Mouse (Mus musculus): ENCODE data around the gene Ndufa9. TPM values are rescaled to one million over a fixed set of nuclear protein-coding genes. Genes with fewer than 3 reads are reported as not detected.

The Ndufa9 gene
- polyA plus RNA-seq, 1 experiment, result 65.5 TPM

DNA sequence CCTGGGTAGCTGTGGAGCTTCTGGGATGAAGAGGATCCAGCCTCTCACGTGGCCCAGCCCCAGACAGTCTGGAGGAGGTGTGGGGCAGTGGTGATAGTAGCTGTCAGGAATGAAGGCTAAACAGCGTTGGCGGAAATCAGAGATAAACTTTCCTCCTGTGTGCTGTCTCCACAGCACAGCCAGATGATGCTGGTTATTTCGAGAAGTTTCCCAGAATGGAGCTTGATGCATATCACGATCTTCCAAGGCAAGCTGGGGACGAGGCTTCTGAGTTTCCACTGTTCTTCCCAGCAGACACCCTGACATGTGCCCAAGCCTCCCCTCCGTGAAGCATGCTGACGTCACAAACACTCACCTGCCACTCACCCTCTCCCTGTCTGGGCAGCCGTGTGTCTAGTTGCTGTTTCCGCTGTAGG is 65.3 kb downstream of the Ndufa9 start:
- no peak for TF ChIP-seq CTCF (IDR thresholded peaks at IDR 0.05; ENCODE audit: low read depth, low read length)
- no peaks in the 10 kb centered on the region for H3K27me3 ChIP-seq (ENCODE audit: control insufficient read depth, insufficient read depth, low read length, poor library complexity, severe bottlenecking)
- no peaks in the 10 kb centered on the region for H3K9me3 ChIP-seq (replicated peaks; ENCODE audit: control insufficient read depth, insufficient read depth, low read length, poor library complexity, severe bottlenecking)
- H3K9ac ChIP-seq (ENCODE audit: low read depth, poor library complexity, severe bottlenecking), result no peak overlapping the region
- H3K4me3 ChIP-seq (ENCODE audit: low read depth, low read length), result no peak overlapping the region
- H3K36me3 ChIP-seq (ENCODE audit: control insufficient read depth, insufficient read depth, low read length, poor library complexity, severe bottlenecking), result no peaks in the 10 kb centered on the region
- H3K4me1 ChIP-seq (ENCODE audit: control insufficient read depth, insufficient read depth, low read length), result no peaks in the 10 kb centered on the region
- H3K27ac ChIP-seq (ENCODE audit: insufficient read depth, low read length), result no peak overlapping the region

DNA sequence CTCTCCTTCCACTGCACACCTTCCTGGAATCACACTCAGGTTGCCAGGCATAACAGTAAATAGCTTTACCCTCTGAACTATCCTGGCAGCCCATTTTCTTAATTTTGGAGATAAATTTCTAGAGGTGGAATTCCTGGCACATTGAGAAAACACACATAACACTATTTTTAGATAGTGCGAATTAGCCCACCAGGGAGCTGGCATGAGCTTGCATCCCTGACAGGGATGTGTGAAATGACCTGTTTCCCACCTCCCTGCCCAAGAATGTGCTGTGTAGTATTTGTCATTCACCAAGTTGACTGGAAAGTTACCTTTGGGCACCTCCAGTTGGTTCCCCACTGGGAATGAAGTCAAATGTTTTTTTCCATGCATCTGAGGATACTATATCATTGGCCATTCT is 65.9 kb downstream of the Ndufa9 start:
- Histone ChIP-seq H3K27me3 (ENCODE audit: control insufficient read depth, insufficient read depth, low read length, poor library complexity, severe bottlenecking) (no peaks in the 10 kb centered on the region), H3K27ac (ENCODE audit: insufficient read depth, low read length) (no peak overlapping the region), H3K9me3 (replicated peaks; ENCODE audit: control insufficient read depth, insufficient read depth, low read length, poor library complexity, severe bottlenecking) (no peaks in the 10 kb centered on the region), H3K9ac (ENCODE audit: low read depth, poor library complexity, severe bottlenecking) (no peak overlapping the region), H3K4me1 (ENCODE audit: control insufficient read depth, insufficient read depth, low read length) (no peaks in the 10 kb centered on the region), H3K4me3 (ENCODE audit: low read depth, low read length) (no peak overlapping the region), H3K36me3 (ENCODE audit: control insufficient read depth, insufficient read depth, low read length, poor library complexity, severe bottlenecking) (no peaks in the 10 kb centered on the region)
- no peak for TF ChIP-seq CTCF (IDR thresholded peaks at IDR 0.05; ENCODE audit: low read depth, low read length)
- TF ChIP-seq POLR2A (IDR thresholded peaks at IDR 0.05; ENCODE audit: insufficient read depth, low read length), result no peak
- no peak for TF ChIP-seq EP300 (IDR thresholded peaks at IDR 0.05; ENCODE audit: insufficient read depth, low read depth, low read length)

DNA sequence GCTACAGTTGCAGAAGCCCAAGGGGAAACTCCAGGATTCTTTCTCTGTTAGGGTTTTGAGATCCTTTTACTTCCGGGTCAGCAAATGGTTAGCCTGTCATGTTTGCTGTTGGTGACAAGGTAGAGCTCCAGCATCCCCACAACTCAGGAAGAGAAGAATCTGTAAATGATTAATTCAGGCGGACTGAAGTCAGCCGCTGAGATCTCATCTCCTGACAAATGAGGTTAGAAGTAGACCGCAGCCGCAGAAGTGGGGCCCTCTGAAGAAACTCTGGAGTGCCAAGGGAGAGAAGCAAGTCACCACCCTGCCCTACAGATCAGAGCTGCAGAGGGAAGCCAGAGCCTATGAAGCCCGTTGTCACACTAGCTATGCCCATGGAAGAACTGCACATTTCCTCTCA is 71.0 kb downstream of the Ndufa9 start:
- no peak for TF ChIP-seq EP300 (IDR thresholded peaks at IDR 0.05; ENCODE audit: insufficient read depth, low read depth, low read length)
- TF ChIP-seq POLR2A (IDR thresholded peaks at IDR 0.05; ENCODE audit: insufficient read depth, low read length), result no peak
- TF ChIP-seq CTCF (IDR thresholded peaks at IDR 0.05; ENCODE audit: low read depth, low read length), result no peak
- no peaks in the 10 kb centered on the region for H3K9me3 ChIP-seq (replicated peaks; ENCODE audit: control insufficient read depth, insufficient read depth, low read length, poor library complexity, severe bottlenecking)
- H3K27ac ChIP-seq (ENCODE audit: insufficient read depth, low read length), result no peak overlapping the region
- H3K27me3 ChIP-seq (ENCODE audit: control insufficient read depth, insufficient read depth, low read length, poor library complexity, severe bottlenecking), result no peaks in the 10 kb centered on the region
- H3K4me3 ChIP-seq (ENCODE audit: low read depth, low read length), result no peak overlapping the region
- H3K36me3 ChIP-seq (ENCODE audit: control insufficient read depth, insufficient read depth, low read length, poor library complexity, severe bottlenecking), result no peaks in the 10 kb centered on the region
- H3K9ac ChIP-seq (ENCODE audit: low read depth, poor library complexity, severe bottlenecking), result no peak overlapping the region
- no peaks in the 10 kb centered on the region for H3K4me1 ChIP-seq (ENCODE audit: control insufficient read depth, insufficient read depth, low read length)

DNA sequence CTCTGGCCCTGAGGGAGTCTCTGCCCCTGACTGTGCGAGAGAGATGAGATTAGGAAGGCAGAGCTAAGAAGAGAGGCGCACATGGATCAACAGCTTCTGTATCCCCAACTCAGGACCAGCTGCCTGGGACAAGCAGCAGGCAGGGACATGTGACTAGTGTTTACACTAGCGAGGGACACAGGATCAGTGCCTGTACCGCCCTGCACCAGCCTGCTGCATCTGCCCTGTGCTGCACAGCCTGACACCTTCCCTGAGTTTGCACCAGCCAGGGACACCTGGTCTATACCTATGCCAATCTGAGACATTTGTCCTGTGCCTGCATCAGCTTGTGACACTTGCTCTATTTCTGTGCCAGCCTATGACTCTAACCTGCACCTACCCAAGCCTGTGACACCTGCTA is 75.1 kb downstream of the Ndufa9 start:
- H3K27me3 ChIP-seq (ENCODE audit: control insufficient read depth, insufficient read depth, low read length, poor library complexity, severe bottlenecking), result no peaks in the 10 kb centered on the region

DNA sequence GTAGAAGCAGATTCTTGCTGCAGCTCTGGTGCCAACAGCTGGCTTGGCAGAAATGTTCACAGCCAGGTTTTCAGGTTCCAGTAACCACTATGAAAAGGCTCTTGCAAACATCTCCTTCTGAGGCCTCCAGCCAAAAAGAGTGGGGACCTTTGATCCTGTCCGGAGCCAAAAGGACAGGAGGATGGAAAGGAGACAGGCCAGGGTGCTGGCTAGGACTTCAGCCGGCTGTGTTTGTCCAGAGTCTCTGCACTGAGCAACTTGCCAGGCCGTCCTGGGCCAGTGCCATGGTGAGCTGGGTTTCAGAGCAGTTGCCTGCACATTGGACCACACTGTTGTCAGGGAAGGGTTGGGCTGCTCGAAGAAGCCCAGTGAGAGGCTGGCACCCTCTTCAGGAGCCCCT is 76.6 kb downstream of the Ndufa9 start:
- H3K27me3 ChIP-seq (ENCODE audit: control insufficient read depth, insufficient read depth, low read length, poor library complexity, severe bottlenecking), result no peaks in the 10 kb centered on the region
- H3K27ac ChIP-seq (ENCODE audit: insufficient read depth, low read length), result no peak overlapping the region
- H3K9ac ChIP-seq (ENCODE audit: low read depth, poor library complexity, severe bottlenecking), result no peak overlapping the region
- no peak overlapping the region for H3K4me3 ChIP-seq (ENCODE audit: low read depth, low read length)
- H3K4me1 ChIP-seq (ENCODE audit: control insufficient read depth, insufficient read depth, low read length), result no peaks in the 10 kb centered on the region
- TF ChIP-seq CTCF (IDR thresholded peaks at IDR 0.05; ENCODE audit: low read depth, low read length) (no peak), EP300 (IDR thresholded peaks at IDR 0.05; ENCODE audit: insufficient read depth, low read depth, low read length) (no peak)
- no peaks in the 10 kb centered on the region for H3K9me3 ChIP-seq (replicated peaks; ENCODE audit: control insufficient read depth, insufficient read depth, low read length, poor library complexity, severe bottlenecking)
- H3K36me3 ChIP-seq (ENCODE audit: control insufficient read depth, insufficient read depth, low read length, poor library complexity, severe bottlenecking), result no peaks in the 10 kb centered on the region

More for the DNA sequence above, 75.1 kb downstream of the Ndufa9 start:
- Histone ChIP-seq H3K9ac (ENCODE audit: low read depth, poor library complexity, severe bottlenecking) (no peak overlapping the region), H3K4me3 (ENCODE audit: low read depth, low read length) (no peak overlapping the region), H3K4me1 (ENCODE audit: control insufficient read depth, insufficient read depth, low read length) (no peaks in the 10 kb centered on the region), H3K27ac (ENCODE audit: insufficient read depth, low read length) (no peak overlapping the region), H3K9me3 (replicated peaks; ENCODE audit: control insufficient read depth, insufficient read depth, low read length, poor library complexity, severe bottlenecking) (no peaks in the 10 kb centered on the region), H3K36me3 (ENCODE audit: control insufficient read depth, insufficient read depth, low read length, poor library complexity, severe bottlenecking) (no peaks in the 10 kb centered on the region)
- no peak for TF ChIP-seq POLR2A (IDR thresholded peaks at IDR 0.05; ENCODE audit: insufficient read depth, low read length)
- no peak for TF ChIP-seq CTCF (IDR thresholded peaks at IDR 0.05; ENCODE audit: low read depth, low read length)
- TF ChIP-seq EP300 (IDR thresholded peaks at IDR 0.05; ENCODE audit: insufficient read depth, low read depth, low read length), result no peak

Other genes with a start within 250 kb of the Ndufa9 start
- gene Kcna1, start 202.8 kb downstream of the Ndufa9 start, polyA plus RNA-seq (2011; ENCODE audit: insufficient read depth, insufficient read length, low read depth, missing spikeins), result 0.19 TPM in 1 of 2 replicates, not detected in the other
- 0.58 and 1.5 TPM in 2 replicates for gene Kcna6, start 108.5 kb downstream of the Ndufa9 start, polyA plus RNA-seq (2011; ENCODE audit: insufficient read depth, insufficient read length, low read depth, missing spikeins)
- not detected in 2 replicates for gene Akap3, start 4.0 kb upstream of the Ndufa9 start, polyA plus RNA-seq (2011; ENCODE audit: insufficient read depth, insufficient read length, low read depth, missing spikeins)
- gene Dyrk4, start 72.7 kb upstream of the Ndufa9 start, polyA plus RNA-seq (2011; ENCODE audit: insufficient read depth, insufficient read length, low read depth, missing spikeins), result not detected in 2 replicates
- gene Rad51ap1, start 90.5 kb upstream of the Ndufa9 start, polyA plus RNA-seq (2011; ENCODE audit: insufficient read depth, insufficient read length, low read depth, missing spikeins), result 47.6 and 53.8 TPM in 2 replicates
- 15.8 and 21.0 TPM in 2 replicates for gene D6Wsu163e, start 90.8 kb upstream of the Ndufa9 start, polyA plus RNA-seq (2011; ENCODE audit: insufficient read depth, insufficient read length, low read depth, missing spikeins)
- gene Fgf6, start 166.4 kb upstream of the Ndufa9 start, polyA plus RNA-seq (2011; ENCODE audit: insufficient read depth, insufficient read length, low read depth, missing spikeins), result not detected in 2 replicates
- 0.33 and 0.49 TPM in 2 replicates for gene Fgf23, start 223.8 kb upstream of the Ndufa9 start, polyA plus RNA-seq (2011; ENCODE audit: insufficient read depth, insufficient read length, low read depth, missing spikeins)